Mouse (Mus musculus): Measurements from ENCODE around the gene Zfp229. TPM values are rescaled to one million over a fixed set of nuclear protein-coding genes. Genes with fewer than 3 reads are reported as not detected.

The Zfp229 gene
- total RNA-seq, 2 experiments from 2014 or later, result 2.7 to 4.7 TPM

Other genes with a start within 250 kb of the Zfp229 start
- gene Zfp53, start 241.8 kb upstream of the Zfp229 start, total RNA-seq (2021), result 1 to 10 TPM; 3.3 to 3.8 TPM
- gene Zfp52, start 195.3 kb upstream of the Zfp229 start, total RNA-seq (2021), result 1 to 10 TPM; 6.0 to 6.2 TPM
- 10 to 100 TPM; 12.3 to 14.1 TPM for gene Zfp948, start 163.8 kb upstream of the Zfp229 start, total RNA-seq (2021)
- 10 to 100 TPM in 1 of 2 experiments, 1 to 10 TPM in 1; 8.8 to 11.2 TPM for gene Zfp983, start 80.2 kb upstream of the Zfp229 start, total RNA-seq (2021)
- gene Gm10226, start 38.9 kb upstream of the Zfp229 start, total RNA-seq (2021), result 1 to 10 TPM in 1 of 2 experiments, not detected in 1; 5.8 TPM
- gene Zfp760, start 23.1 kb upstream of the Zfp229 start, total RNA-seq (2021), result 1 to 10 TPM; 7.8 TPM
- gene Zfp820, start 115.0 kb downstream of the Zfp229 start, total RNA-seq (2021), result under 1 TPM; 0.55 to 0.97 TPM
- 1 to 10 TPM; 3.4 to 4.1 TPM for gene Zfp995, start 179.1 kb downstream of the Zfp229 start, total RNA-seq (2021)
- gene Zfp942, start 231.7 kb downstream of the Zfp229 start, total RNA-seq (2021), result 10 to 100 TPM; 14.7 to 15.2 TPM
- gene Zfp943, start 231.8 kb downstream of the Zfp229 start, total RNA-seq (2021), result 10 to 100 TPM; 17.7 to 18.8 TPM